Mouse (Mus musculus) thymus, adult 2 months (tissue): ENCODE results near the gene Idh3a. TPM values are rescaled to one million over a fixed set of nuclear protein-coding genes. Genes with fewer than 3 reads are reported as not detected.

Source experiments
- DNase-seq: peaks from one replicate; pipeline ENCODE4 v3.0.0; 2021
- H3K27ac ChIP-seq: fragments of 200-500 bp; 2 replicates; pipeline ENCODE4 v1.5.1; 2012; ENCODE audit warnings: low read length, control low read depth; ENCODE audit not compliant: control insufficient read depth, insufficient read depth
- H3K27me3 ChIP-seq: fragments of 200-500 bp; 2 replicates; pipeline ENCODE4 v1.6.1; 2012; ENCODE audit warnings: mild to moderate bottlenecking, low read length, moderate library complexity, mixed read lengths; ENCODE audit not compliant: control insufficient read depth, insufficient read depth
- H3K36me3 ChIP-seq: fragments of 200-500 bp; 2 replicates; pipeline ENCODE4 v1.6.1; 2012; ENCODE audit warnings: mild to moderate bottlenecking, low read length, moderate library complexity; ENCODE audit not compliant: control insufficient read depth, insufficient read depth
- H3K4me1 ChIP-seq: fragments of 200-500 bp; replicated peaks from 2 replicates; pipeline ENCODE4 v1.6.1; 2012; ENCODE audit warnings: low read length; ENCODE audit not compliant: control insufficient read depth, insufficient read depth
- H3K4me3 ChIP-seq: fragments of 200-500 bp; 2 replicates; pipeline ENCODE4 v1.5.1; 2012; ENCODE audit warnings: mild to moderate bottlenecking, low read length, control low read depth, moderate library complexity; ENCODE audit not compliant: control insufficient read depth, insufficient read depth
- CTCF ChIP-seq: fragments of 200-500 bp; IDR thresholded peaks from 2 replicates; pipeline ENCODE4 v1.5.1; 2012; ENCODE audit warnings: mild to moderate bottlenecking, control low read depth, low read length, moderate library complexity, borderline replicate concordance; ENCODE audit not compliant: control insufficient read depth, poor library complexity, insufficient read depth; ENCODE audit errors: extremely low read depth
- POLR2A ChIP-seq: fragments of 200-500 bp; IDR thresholded peaks from 2 replicates; pipeline ENCODE4 v1.6.1; 2012; ENCODE audit warnings: mild to moderate bottlenecking, low read length, control low read depth, moderate library complexity; ENCODE audit not compliant: control insufficient read depth, poor library complexity, insufficient read depth; ENCODE audit errors: extremely low read depth
- WGBS: fragments of 180-500 bp; shearing (Covaris S2); methylation state at CpG from one replicate; pipeline ENCODE4 v1.1.7; 2018; 5-methylcytosine and 5-hydroxymethylcytosine counted together
- polyA plus RNA-seq: library from polyadenylated mRNA; depleted of rRNA; stranded (reverse); fragments of >200 nt; gene quantifications from 2 replicates; pipeline ENCODE4 v1.2.3, GENCODE M21; 2012; rRNA removed

Gene Idh3a
- polyA plus RNA-seq: 44.6 and 50.1 TPM in 2 replicates

GRCm38 (mm10) chr9:54586199-54587061, at the start of gene Idh3a:
Gene Idh3a, plus strand, starts transcription at chr9:54586334.
- TF ChIP-seq POLR2A (peak; percentile 74), CTCF (0 out of 2 replicates have a peak, but pooled peaks have one; percentile 5)
- Histone ChIP-seq H3K27ac (no peak within 1 kb of the TSS), H3K4me1 (peaks cover 5% of the 10 kb centered on the region; the same call in 1 of the 2 replicates), H3K4me3 (peak within 1 kb of the TSS; percentile 69), H3K27me3 (no peaks in the 10 kb centered on the region), H3K36me3 (peaks cover 6% of the 10 kb centered on the region; the same call in 1 of the 2 replicates)
- peak; percentile 99 for DNase-seq
- WGBS: under 1% methylated on average over 72 of the region's 73 CpGs

- no peaks in the 10 kb centered on the region for H3K27me3 ChIP-seq
- no peak overlapping the region for H3K27ac ChIP-seq
- WGBS: 88% methylated on average over 4 of the region's 4 CpGs
- no peak overlapping the region for H3K4me3 ChIP-seq
- TF ChIP-seq POLR2A (no peak), CTCF (no peak)
- no peaks in the 10 kb centered on the region for H3K36me3 ChIP-seq
- DNase-seq: no peak
- no peaks in the 10 kb centered on the region for H3K4me1 ChIP-seq
Observed at GRCm38 (mm10) chr9:54537030-54537429, 49.1 kb upstream of the Idh3a start.

GRCm38 (mm10) chr9:54537480-54537879, 48.7 kb upstream of the Idh3a start:
- Histone ChIP-seq H3K4me3 (no peak overlapping the region), H3K36me3 (no peaks in the 10 kb centered on the region), H3K27me3 (no peaks in the 10 kb centered on the region), H3K27ac (no peak overlapping the region), H3K4me1 (no peaks in the 10 kb centered on the region)
- 80% methylated on average over 3 of the region's 3 CpGs for WGBS
- TF ChIP-seq POLR2A (no peak), CTCF (no peak)
- DNase-seq: no peak

GRCm38 (mm10) chr9:54538244-54538643, 47.9 kb upstream of the Idh3a start:
- Histone ChIP-seq H3K27me3 (no peaks in the 10 kb centered on the region), H3K4me1 (no peaks in the 10 kb centered on the region), H3K27ac (no peak overlapping the region), H3K36me3 (no peaks in the 10 kb centered on the region), H3K4me3 (no peak overlapping the region)
- TF ChIP-seq POLR2A (no peak), CTCF (no peak)
- 97% methylated on average over 3 of the region's 3 CpGs for WGBS
- no peak for DNase-seq

GRCm38 (mm10) chr9:54538684-54539083, 47.5 kb upstream of the Idh3a start, which contains the start of gene Sh2d7:
Gene Sh2d7, plus strand, starts transcription at chr9:54538984.
- no peak for TF ChIP-seq POLR2A
- no peak for TF ChIP-seq CTCF
- Histone ChIP-seq H3K27ac (no peak within 1 kb of the TSS), H3K4me1 (no peaks in the 10 kb centered on the region), H3K27me3 (no peaks in the 10 kb centered on the region), H3K36me3 (no peaks in the 10 kb centered on the region), H3K4me3 (no peak within 1 kb of the TSS)
- 97% methylated on average over 14 of the region's 14 CpGs for WGBS
- DNase-seq: no peak

GRCm38 (mm10) chr9:54540801-54541200, 45.3 kb upstream of the Idh3a start:
- no peak overlapping the region for H3K27ac ChIP-seq
- 86% methylated on average over 5 of the region's 5 CpGs for WGBS
- no peak overlapping the region for H3K4me3 ChIP-seq
- TF ChIP-seq CTCF (no peak), POLR2A (no peak)
- no peaks in the 10 kb centered on the region for H3K4me1 ChIP-seq
- no peak for DNase-seq
- no peaks in the 10 kb centered on the region for H3K27me3 ChIP-seq
- no peaks in the 10 kb centered on the region for H3K36me3 ChIP-seq
